Mouse (Mus musculus): ENCODE results near the gene Bcl7a. TPM values are rescaled to one million over a fixed set of nuclear protein-coding genes. Genes with fewer than 3 reads are reported as not detected.

Bcl7a gene
- polyA plus RNA-seq, 1 experiment = 13.0 TPM

GRCm38 (mm10) chr5:123404480-123404879 lies 60.8 kb downstream of the Bcl7a start:
- peaks cover 34% of the 10 kb centered on the region for H3K4me1 ChIP-seq

GRCm38 (mm10) chr5:123406952-123407351 lies 63.3 kb downstream of the Bcl7a start:
- H3K36me3 ChIP-seq (replicated peaks; ENCODE audit: low read length) = peaks cover 52% of the 10 kb centered on the region

More at GRCm38 (mm10) chr5:123404480-123404879, 60.8 kb downstream of the Bcl7a start:
- Histone ChIP-seq H3K4me3 (replicated peaks) (no peak overlapping the region), H3K9me3 (no peaks in the 10 kb centered on the region), H3K27me3 (replicated peaks) (no peaks in the 10 kb centered on the region), H3K36me3 (replicated peaks; ENCODE audit: low read length) (peaks cover 40% of the 10 kb centered on the region)
- TF ChIP-seq GATA1 (IDR thresholded peaks at IDR 0.05; ENCODE audit: borderline replicate concordance, low read length) = no peak
- TF ChIP-seq FLI1 (IDR thresholded peaks at IDR 0.05; ENCODE audit: low read length) = no peak

GRCm38 (mm10) chr5:123408176-123408575 lies 64.5 kb downstream of the Bcl7a start:
- peaks cover 58% of the 10 kb centered on the region for H3K36me3 ChIP-seq (replicated peaks; ENCODE audit: low read length)
- no peak for TF ChIP-seq GATA1 (IDR thresholded peaks at IDR 0.05; ENCODE audit: borderline replicate concordance, low read length)
- TF ChIP-seq FLI1 (IDR thresholded peaks at IDR 0.05; ENCODE audit: low read length) = no peak
- peaks cover 36% of the 10 kb centered on the region for H3K4me1 ChIP-seq
- H3K4me3 ChIP-seq (replicated peaks) = no peak overlapping the region
- H3K9me3 ChIP-seq = peaks cover 4% of the 10 kb centered on the region; the same call in 1 of the 2 replicates
- no peaks in the 10 kb centered on the region for H3K27me3 ChIP-seq (replicated peaks)

More at GRCm38 (mm10) chr5:123406952-123407351, 63.3 kb downstream of the Bcl7a start:
- Histone ChIP-seq H3K4me1 (peaks cover 26% of the 10 kb centered on the region), H3K4me3 (replicated peaks) (no peak overlapping the region), H3K27me3 (replicated peaks) (no peaks in the 10 kb centered on the region), H3K9me3 (peaks cover 4% of the 10 kb centered on the region; the same call in 1 of the 2 replicates)
- TF ChIP-seq FLI1 (IDR thresholded peaks at IDR 0.05; ENCODE audit: low read length) = no peak
- TF ChIP-seq GATA1 (IDR thresholded peaks at IDR 0.05; ENCODE audit: borderline replicate concordance, low read length) = no peak

- no peak for TF ChIP-seq FLI1 (IDR thresholded peaks at IDR 0.05; ENCODE audit: low read length)
- no peak for TF ChIP-seq GATA1 (IDR thresholded peaks at IDR 0.05; ENCODE audit: borderline replicate concordance, low read length)
- H3K27me3 ChIP-seq (replicated peaks) = no peaks in the 10 kb centered on the region
- H3K9me3 ChIP-seq = peaks cover 4% of the 10 kb centered on the region; the same call in 1 of the 2 replicates
- H3K36me3 ChIP-seq (replicated peaks; ENCODE audit: low read length) = peaks cover 48% of the 10 kb centered on the region
- no peak overlapping the region for H3K4me3 ChIP-seq (replicated peaks)
- H3K4me1 ChIP-seq = peaks cover 53% of the 10 kb centered on the region
These were observed 68.6 kb downstream of the Bcl7a start for GRCm38 (mm10) chr5:123412193-123412592.

- Histone ChIP-seq H3K27me3 (replicated peaks) (no peaks in the 10 kb centered on the region), H3K4me3 (replicated peaks) (no peak overlapping the region), H3K9me3 (peaks cover 4% of the 10 kb centered on the region; the same call in 1 of the 2 replicates), H3K36me3 (replicated peaks; ENCODE audit: low read length) (peaks cover 45% of the 10 kb centered on the region), H3K4me1 (peaks cover 54% of the 10 kb centered on the region)
- TF ChIP-seq FLI1 (IDR thresholded peaks at IDR 0.05; ENCODE audit: low read length) = no peak
- TF ChIP-seq GATA1 (IDR thresholded peaks at IDR 0.05; ENCODE audit: borderline replicate concordance, low read length) = no peak
These were observed 70.3 kb downstream of the Bcl7a start for GRCm38 (mm10) chr5:123413866-123414363.

- no peaks in the 10 kb centered on the region for H3K9me3 ChIP-seq
- H3K27me3 ChIP-seq (replicated peaks) = no peaks in the 10 kb centered on the region
- H3K4me3 ChIP-seq (replicated peaks) = no peak overlapping the region
- H3K36me3 ChIP-seq (replicated peaks; ENCODE audit: low read length) = peaks cover 28% of the 10 kb centered on the region
- H3K4me1 ChIP-seq = peaks cover 55% of the 10 kb centered on the region
- TF ChIP-seq GATA1 (IDR thresholded peaks at IDR 0.05; ENCODE audit: borderline replicate concordance, low read length) (no peak), FLI1 (IDR thresholded peaks at IDR 0.05; ENCODE audit: low read length) (no peak)
These were observed 72.5 kb downstream of the Bcl7a start for GRCm38 (mm10) chr5:123416149-123416548.

GRCm38 (mm10) chr5:123416566-123417518 lies 73.2 kb downstream of the Bcl7a start:
- no peaks in the 10 kb centered on the region for H3K9me3 ChIP-seq
- no peaks in the 10 kb centered on the region for H3K27me3 ChIP-seq (replicated peaks)
- peaks cover 61% of the 10 kb centered on the region for H3K4me1 ChIP-seq
- TF ChIP-seq FLI1 (IDR thresholded peaks at IDR 0.05; ENCODE audit: low read length) (no peak), GATA1 (IDR thresholded peaks at IDR 0.05; ENCODE audit: borderline replicate concordance, low read length) (no peak)
- no peak overlapping the region for H3K4me3 ChIP-seq (replicated peaks)
- peaks cover 28% of the 10 kb centered on the region for H3K36me3 ChIP-seq (replicated peaks; ENCODE audit: low read length)

GRCm38 (mm10) chr5:123423885-123424284 lies 80.3 kb downstream of the Bcl7a start:
- H3K36me3 ChIP-seq (replicated peaks; ENCODE audit: low read length) = peaks cover 24% of the 10 kb centered on the region
- H3K9me3 ChIP-seq = peaks cover 7% of the 10 kb centered on the region
- H3K27me3 ChIP-seq (replicated peaks) = no peaks in the 10 kb centered on the region
- no peak for TF ChIP-seq FLI1 (IDR thresholded peaks at IDR 0.05; ENCODE audit: low read length)
- no peak for TF ChIP-seq GATA1 (IDR thresholded peaks at IDR 0.05; ENCODE audit: borderline replicate concordance, low read length)
- H3K4me3 ChIP-seq (replicated peaks) = no peak overlapping the region
- H3K4me1 ChIP-seq = peaks cover 33% of the 10 kb centered on the region

Other genes with a start within 250 kb of the Bcl7a start
- gene Rhof, start 211.1 kb upstream of the Bcl7a start, polyA plus RNA-seq (2012; ENCODE audit: insufficient read depth, low replicate concordance) = 21.3 and 61.2 TPM in 2 replicates
- 20.8 and 52.6 TPM in 2 replicates for gene Setd1b, start 201.6 kb upstream of the Bcl7a start, polyA plus RNA-seq (2012; ENCODE audit: insufficient read depth, low replicate concordance)
- 86.5 and 87.0 TPM in 2 replicates for gene Psmd9, start 174.4 kb upstream of the Bcl7a start, polyA plus RNA-seq (2012; ENCODE audit: insufficient read depth, low replicate concordance)
- gene Hpd, start 161.1 kb upstream of the Bcl7a start, polyA plus RNA-seq (2012; ENCODE audit: insufficient read depth, low replicate concordance) = not detected in 2 replicates
- gene Wdr66, start 91.7 kb upstream of the Bcl7a start, polyA plus RNA-seq (2012; ENCODE audit: insufficient read depth, low replicate concordance) = 0.08 TPM in 1 of 2 replicates, not detected in the other
- 1.7 and 3.1 TPM in 2 replicates for gene Mlxip, start 51.0 kb downstream of the Bcl7a start, polyA plus RNA-seq (2012; ENCODE audit: insufficient read depth, low replicate concordance)
- not detected in 2 replicates for gene Lrrc43, start 145.5 kb downstream of the Bcl7a start, polyA plus RNA-seq (2012; ENCODE audit: insufficient read depth, low replicate concordance)
- gene Il31, start 145.7 kb downstream of the Bcl7a start, polyA plus RNA-seq (2012; ENCODE audit: insufficient read depth, low replicate concordance) = not detected in 2 replicates
- gene B3gnt4, start 166.6 kb downstream of the Bcl7a start, polyA plus RNA-seq (2012; ENCODE audit: insufficient read depth, low replicate concordance) = not detected in 2 replicates
- gene Diablo, start 180.3 kb downstream of the Bcl7a start, polyA plus RNA-seq (2012; ENCODE audit: insufficient read depth, low replicate concordance) = 7.4 TPM in 1 of 2 replicates, not detected in the other
- gene Gm49027, start 181.7 kb downstream of the Bcl7a start, polyA plus RNA-seq (2012; ENCODE audit: insufficient read depth, low replicate concordance) = not detected in 2 replicates
- 4.6 TPM in 1 of 2 replicates, not detected in the other for gene Vps33a, start 229.2 kb downstream of the Bcl7a start, polyA plus RNA-seq (2012; ENCODE audit: insufficient read depth, low replicate concordance)

Measured in megakaryocyte, embryonic 14.5 days (primary cell).